Mouse (Mus musculus) limb, embryonic 15.5 days (tissue): ENCODE results near the gene Ptgis. TPM values are rescaled to one million over a fixed set of nuclear protein-coding genes. Genes with fewer than 3 reads are reported as not detected.

Experiments used
- ATAC-seq: fragments of 200-750 bp; cut with Nextera tagmentation; 2 replicates; pipeline ENCODE4 v1.8.0; 2017; ENCODE audit warnings: low read depth, moderate TSS enrichment; ENCODE audit not compliant: insufficient number of reproducible peaks, low FRiP score, low TSS enrichment
- H3K27ac ChIP-seq: fragments of 300-500 bp; sonication (generic); 2 replicates; pipeline ENCODE4 v1.5.1; 2015; ENCODE audit warnings: moderate library complexity, mild to moderate bottlenecking, inconsistent platforms
- H3K27me3 ChIP-seq: fragments of 300-500 bp; sonication (generic); 2 replicates; pipeline ENCODE4 v1.6.1; 2015; ENCODE audit warnings: inconsistent platforms
- H3K36me3 ChIP-seq: fragments of 300-500 bp; sonication (generic); 2 replicates; pipeline ENCODE4 v1.6.1; 2015; ENCODE audit warnings: inconsistent platforms
- H3K4me1 ChIP-seq: fragments of 300-500 bp; sonication (generic); 2 replicates; pipeline ENCODE4 v1.6.1; 2015; ENCODE audit warnings: inconsistent platforms
- H3K4me2 ChIP-seq: fragments of 300-500 bp; sonication (generic); 2 replicates; pipeline ENCODE4 v1.6.1; 2015; ENCODE audit warnings: mild to moderate bottlenecking, inconsistent platforms
- H3K4me3 ChIP-seq: fragments of 300-500 bp; sonication (generic); 2 replicates; pipeline ENCODE4 v1.5.1; 2015; ENCODE audit warnings: mild to moderate bottlenecking, inconsistent platforms
- H3K9ac ChIP-seq: fragments of 300-500 bp; sonication (generic); 2 replicates; pipeline ENCODE4 v1.6.1; 2015; ENCODE audit warnings: inconsistent platforms
- H3K9me3 ChIP-seq: fragments of 300-500 bp; sonication (generic); 2 replicates; pipeline ENCODE4 v1.6.1; 2016; ENCODE audit warnings: inconsistent platforms
- WGBS: fragments of 180-500 bp; shearing (Covaris S2); methylation state at CpG from one replicate; pipeline ENCODE4 v1.1.7; 2015; 5-methylcytosine and 5-hydroxymethylcytosine counted together
- polyA plus RNA-seq: library from polyadenylated mRNA; unstranded; fragments of >200 nt; fragmentation: Nextera tagmentation; extraction: Ambion mirVana; gene quantifications from 2 replicates; pipeline ENCODE4 v1.2.1, GENCODE M21; 2015

Ptgis gene
- polyA plus RNA-seq, 1 experiment from 2014 or later, result 35.7 TPM

DNA sequence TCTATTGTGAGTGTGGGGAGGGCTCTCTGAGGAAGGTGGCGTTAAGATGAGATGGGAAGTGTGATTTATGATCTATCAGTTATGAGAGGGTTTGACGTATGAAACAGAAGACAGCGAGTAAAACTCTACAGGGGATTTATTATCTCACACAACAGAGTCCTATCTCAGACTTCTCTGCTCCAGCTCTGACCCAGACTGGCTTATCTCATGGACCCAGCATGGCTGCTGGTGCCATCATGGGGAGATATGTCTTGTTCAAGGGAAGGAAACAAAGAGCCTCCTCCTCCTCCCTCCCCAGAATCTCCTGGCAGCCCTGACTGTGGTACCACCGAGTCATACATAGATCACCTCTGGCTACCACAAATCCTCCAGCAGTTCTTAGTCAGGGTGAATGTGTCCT lies 98.6 kb downstream of the Ptgis start:
- Histone ChIP-seq H3K4me3 (no peak overlapping the region), H3K9ac (no peak overlapping the region), H3K36me3 (no peaks in the 10 kb centered on the region), H3K27ac (no peak overlapping the region), H3K9me3 (no peaks in the 10 kb centered on the region), H3K27me3 (peaks cover 20% of the 10 kb centered on the region), H3K4me2 (no peak overlapping the region), H3K4me1 (0 out of 2 replicates have a peak, but pooled peaks cover 4% of the 10 kb centered on the region)
- no peak for ATAC-seq
- WGBS, result 80% methylated on average over 4 of the region's 4 CpGs

Other genes with a start within 250 kb of the Ptgis start
- 98.2 and 99.9 TPM in 2 replicates for gene Stau1, start 244.3 kb downstream of the Ptgis start, polyA plus RNA-seq
- 43.8 and 45.3 TPM in 2 replicates for gene Ddx27, start 225.4 kb downstream of the Ptgis start, polyA plus RNA-seq
- gene Znfx1, start 177.6 kb downstream of the Ptgis start, polyA plus RNA-seq, result 8.5 and 9.1 TPM in 2 replicates
- gene Kcnb1, start 50.4 kb downstream of the Ptgis start, polyA plus RNA-seq, result 0.73 and 1.1 TPM in 2 replicates
- 11.2 and 14.8 TPM in 2 replicates for gene B4galt5, start 108.6 kb upstream of the Ptgis start, polyA plus RNA-seq
- 14.7 and 16.6 TPM in 2 replicates for gene Slc9a8, start 181.1 kb upstream of the Ptgis start, polyA plus RNA-seq